Mouse (Mus musculus) kidney, adult 2 months (tissue): Measurements from ENCODE around the gene Hoxd13.

Source experiments
- CTCF ChIP-seq: fragments of 200-500 bp; conservative IDR thresholded peaks from 2 replicates; pipeline ENCODE4 v1.5.1; 2011; ENCODE audit warnings: low read depth, mild to moderate bottlenecking, control low read depth, low read length, moderate library complexity, mixed read lengths; ENCODE audit not compliant: insufficient read depth, insufficient read length
- POLR2A ChIP-seq: fragments of 200-500 bp; IDR thresholded peaks from one replicate; pipeline ENCODE4 v1.6.1; 2011; ENCODE audit warnings: low read depth, low read length, control low read depth

DNA sequence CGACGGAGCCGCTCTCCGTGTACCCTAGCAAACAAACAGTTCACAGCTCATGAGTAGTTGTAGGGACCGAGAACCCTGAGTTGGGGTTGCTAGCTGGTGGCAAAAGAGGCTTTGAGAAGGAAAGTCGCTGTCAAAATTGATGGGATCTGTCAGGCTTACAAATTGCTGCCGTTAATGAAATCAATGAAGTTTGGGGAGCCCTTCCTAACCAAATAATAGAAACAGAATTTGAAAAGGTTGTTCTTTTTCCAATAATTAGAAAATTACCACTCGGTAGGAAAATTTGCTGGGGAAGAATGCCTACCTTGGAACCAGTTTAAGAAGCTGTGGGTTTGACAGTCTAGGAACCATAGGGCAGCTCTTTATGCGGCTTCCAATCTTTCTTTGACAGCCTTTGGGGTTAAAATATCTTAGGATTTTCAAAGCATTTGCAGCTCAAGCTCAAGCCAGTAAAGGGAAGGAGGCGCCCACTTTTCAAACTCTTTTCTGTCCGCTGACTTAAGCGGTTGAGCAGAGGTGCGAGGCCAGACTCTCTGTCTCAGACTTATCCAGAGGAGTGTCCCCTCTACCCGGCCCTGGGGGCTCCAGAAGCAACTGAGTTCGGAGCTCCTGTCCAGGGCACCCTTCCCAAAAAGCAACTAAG lies 10.0 kb upstream of the Hoxd13 start:
- TF ChIP-seq CTCF = no peak
- no peak for TF ChIP-seq POLR2A
